Mouse (Mus musculus): ENCODE results near the gene Nfyb. TPM values are rescaled to one million over a fixed set of nuclear protein-coding genes. Genes with fewer than 3 reads are reported as not detected.

The Nfyb gene
- polyA plus RNA-seq, 1 experiment, result 40.3 TPM

DNA sequence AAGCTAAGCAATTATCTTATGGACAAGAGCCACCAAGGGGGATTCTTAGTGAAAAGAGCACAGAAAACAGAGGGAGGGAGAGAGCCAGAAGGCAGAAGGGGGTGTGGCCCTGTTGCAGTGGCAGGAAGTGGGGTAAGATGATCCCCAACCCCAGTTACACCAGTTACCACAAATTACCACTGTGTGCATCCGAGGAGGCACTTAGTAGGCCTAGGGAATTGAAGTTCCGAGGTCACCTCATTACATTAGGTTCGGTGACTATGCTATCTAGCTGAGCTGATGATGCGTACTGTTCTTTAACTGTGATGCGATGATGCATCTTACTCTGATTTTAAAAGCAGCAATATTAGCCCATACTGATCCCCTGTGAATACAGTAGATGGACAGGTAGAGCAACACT lies 4.2 kb downstream of the Nfyb start:
- TF ChIP-seq CTCF (IDR thresholded peaks at IDR 0.05; ENCODE audit: control insufficient read depth, insufficient read depth, low read length) (no peak), POLR2A (IDR thresholded peaks at IDR 0.05; ENCODE audit: borderline replicate concordance, control insufficient read depth, low read depth, low read length) (no peak)
- no peak overlapping the region for H3K4me3 ChIP-seq (replicated peaks; ENCODE audit: control insufficient read depth, low read depth, low read length)
- 54% methylated on average over 5 of the region's 5 CpGs for WGBS
- peaks cover 8% of the 10 kb centered on the region for H3K4me1 ChIP-seq (ENCODE audit: control insufficient read depth, insufficient read depth, low read length)
- H3K27ac ChIP-seq (ENCODE audit: control insufficient read depth, insufficient read depth, low read depth, low read length, poor library complexity), result no peak overlapping the region

DNA sequence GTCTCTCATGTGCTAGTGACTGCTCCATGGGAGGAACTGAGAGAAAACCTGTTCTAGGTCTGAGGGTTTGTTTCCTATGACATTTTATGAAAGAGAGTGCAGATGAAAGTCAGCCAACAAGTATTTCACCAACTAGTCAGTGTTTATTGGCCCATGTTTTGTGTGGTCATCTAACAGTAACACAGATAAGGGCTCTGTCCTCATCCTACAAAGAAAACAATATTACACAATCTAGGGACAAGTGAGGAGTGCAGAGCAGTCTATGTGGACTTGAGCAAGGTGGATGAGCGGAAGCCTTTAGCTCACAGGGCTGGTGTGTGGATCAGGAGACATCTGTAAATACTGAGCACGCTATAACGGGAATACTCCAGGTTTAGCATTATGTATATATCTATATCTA lies 5.1 kb downstream of the Nfyb start:
- Histone ChIP-seq H3K4me3 (replicated peaks; ENCODE audit: control insufficient read depth, low read depth, low read length) (no peak overlapping the region), H3K4me1 (ENCODE audit: control insufficient read depth, insufficient read depth, low read length) (peaks cover 5% of the 10 kb centered on the region), H3K27ac (ENCODE audit: control insufficient read depth, insufficient read depth, low read depth, low read length, poor library complexity) (no peak overlapping the region)
- TF ChIP-seq POLR2A (IDR thresholded peaks at IDR 0.05; ENCODE audit: borderline replicate concordance, control insufficient read depth, low read depth, low read length), result no peak
- TF ChIP-seq CTCF (IDR thresholded peaks at IDR 0.05; ENCODE audit: control insufficient read depth, insufficient read depth, low read length), result no peak
- 77% methylated on average over 3 of the region's 3 CpGs for WGBS

DNA sequence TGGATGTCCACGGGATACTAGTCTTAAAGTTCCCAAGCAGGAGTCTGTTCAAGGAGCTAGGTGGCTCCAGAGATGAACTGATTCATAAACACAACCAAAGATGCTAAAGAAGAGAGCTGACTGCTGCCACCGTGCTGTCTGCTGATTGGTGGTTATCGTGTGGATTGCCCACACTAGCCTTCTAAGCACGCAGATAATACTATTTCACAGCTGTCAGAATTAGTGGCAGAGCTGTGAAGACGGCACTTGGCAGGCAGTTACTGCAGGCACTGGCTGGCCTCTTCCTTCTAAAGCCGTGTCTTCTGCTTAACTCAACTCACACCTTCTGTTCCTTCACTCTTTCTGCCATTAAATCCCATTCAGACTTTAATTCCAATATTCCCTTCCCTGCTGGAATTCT lies 5.6 kb downstream of the Nfyb start:
- Histone ChIP-seq H3K4me3 (replicated peaks; ENCODE audit: control insufficient read depth, low read depth, low read length) (no peak overlapping the region), H3K27ac (ENCODE audit: control insufficient read depth, insufficient read depth, low read depth, low read length, poor library complexity) (no peak overlapping the region), H3K4me1 (ENCODE audit: control insufficient read depth, insufficient read depth, low read length) (peaks cover 5% of the 10 kb centered on the region)
- WGBS, result 66% methylated on average over 6 of the region's 6 CpGs
- TF ChIP-seq CTCF (IDR thresholded peaks at IDR 0.05; ENCODE audit: control insufficient read depth, insufficient read depth, low read length), result no peak
- TF ChIP-seq POLR2A (IDR thresholded peaks at IDR 0.05; ENCODE audit: borderline replicate concordance, control insufficient read depth, low read depth, low read length), result no peak

DNA sequence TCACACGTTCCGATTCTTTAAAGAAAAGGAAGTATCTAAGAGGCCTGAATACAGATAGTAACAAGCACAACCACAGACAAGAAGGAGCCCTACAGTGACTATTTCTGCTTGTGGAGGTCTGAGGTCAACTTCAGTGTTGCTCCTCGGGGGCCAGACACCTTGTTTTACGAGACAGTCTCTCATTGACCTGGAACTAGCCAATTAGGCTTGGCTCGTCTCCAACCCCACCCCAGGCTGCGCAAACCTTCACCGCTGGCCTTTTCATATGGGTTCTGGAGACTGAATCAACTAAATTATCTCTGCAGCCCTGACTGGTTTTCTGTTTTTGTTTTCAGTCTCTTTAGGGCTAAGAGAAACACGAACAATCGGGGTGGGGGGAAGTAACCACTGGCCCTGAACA lies 6.6 kb downstream of the Nfyb start:
- no peak for TF ChIP-seq POLR2A (IDR thresholded peaks at IDR 0.05; ENCODE audit: borderline replicate concordance, control insufficient read depth, low read depth, low read length)
- no peak for TF ChIP-seq CTCF (IDR thresholded peaks at IDR 0.05; ENCODE audit: control insufficient read depth, insufficient read depth, low read length)
- H3K27ac ChIP-seq (ENCODE audit: control insufficient read depth, insufficient read depth, low read depth, low read length, poor library complexity), result no peak overlapping the region
- H3K4me3 ChIP-seq (replicated peaks; ENCODE audit: control insufficient read depth, low read depth, low read length), result no peak overlapping the region
- WGBS, result 66% methylated on average over 9 of the region's 9 CpGs
- peaks cover 5% of the 10 kb centered on the region for H3K4me1 ChIP-seq (ENCODE audit: control insufficient read depth, insufficient read depth, low read length)

DNA sequence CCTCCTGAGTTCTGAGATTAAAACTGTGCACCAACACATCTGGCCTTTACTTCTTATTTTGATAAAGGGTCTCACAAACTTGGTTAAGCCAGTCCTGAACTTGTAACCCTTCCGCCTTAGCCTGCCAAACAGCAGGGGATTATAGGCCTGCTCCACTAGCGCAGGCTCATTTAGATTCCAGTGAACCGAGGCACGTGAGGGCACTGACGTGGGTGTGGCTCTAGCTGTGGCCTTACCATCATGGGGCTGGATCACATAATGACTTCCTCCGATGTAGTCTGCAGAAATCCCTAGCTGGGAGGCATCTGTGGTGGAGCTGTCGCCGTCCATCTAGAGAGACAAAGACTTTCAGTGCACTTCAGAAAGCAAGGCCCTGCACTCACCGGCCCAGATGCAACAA lies 7.5 kb downstream of the Nfyb start:
- no peak overlapping the region for H3K27ac ChIP-seq (ENCODE audit: control insufficient read depth, insufficient read depth, low read depth, low read length, poor library complexity)
- TF ChIP-seq POLR2A (IDR thresholded peaks at IDR 0.05; ENCODE audit: borderline replicate concordance, control insufficient read depth, low read depth, low read length) (no peak), CTCF (IDR thresholded peaks at IDR 0.05; ENCODE audit: control insufficient read depth, insufficient read depth, low read length) (no peak)
- 93% methylated on average over 9 of the region's 9 CpGs for WGBS
- peaks cover 5% of the 10 kb centered on the region for H3K4me1 ChIP-seq (ENCODE audit: control insufficient read depth, insufficient read depth, low read length)
- H3K4me3 ChIP-seq (replicated peaks; ENCODE audit: control insufficient read depth, low read depth, low read length), result no peak overlapping the region

DNA sequence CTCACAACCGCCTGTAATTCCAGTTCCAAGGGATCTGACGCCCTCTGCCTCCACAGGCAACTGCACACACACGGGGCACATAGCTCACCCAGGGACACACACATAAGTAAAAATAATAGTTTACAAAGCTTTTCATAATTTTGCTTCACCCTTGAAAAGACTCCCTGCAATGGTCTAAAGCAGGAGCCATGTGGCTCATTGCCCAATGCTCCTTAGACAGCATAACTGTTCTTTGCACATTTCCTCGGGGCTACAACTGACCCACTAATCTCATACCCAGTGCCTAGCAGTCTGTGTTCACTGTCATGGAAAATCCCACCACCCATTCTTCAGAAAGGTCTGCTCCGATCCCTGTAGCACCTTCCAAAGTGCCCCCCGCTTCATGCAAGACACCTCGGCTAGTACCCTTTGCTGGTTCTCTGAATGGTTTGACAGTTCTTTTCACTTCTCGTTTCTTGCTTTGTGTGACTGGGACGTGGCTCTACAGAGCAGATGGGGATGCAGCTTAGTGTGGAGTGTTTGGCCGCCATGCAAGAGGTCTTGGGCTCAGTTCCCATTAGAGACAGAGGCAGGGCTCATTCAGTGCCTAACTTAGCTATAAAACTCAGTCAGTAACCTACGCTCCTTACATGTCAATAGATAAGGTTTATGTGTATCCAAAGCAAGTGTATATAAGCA lies 8.6 kb downstream of the Nfyb start:
- Histone ChIP-seq H3K4me1 (ENCODE audit: control insufficient read depth, insufficient read depth, low read length) (peaks cover 4% of the 10 kb centered on the region), H3K4me3 (replicated peaks; ENCODE audit: control insufficient read depth, low read depth, low read length) (no peak overlapping the region), H3K27ac (ENCODE audit: control insufficient read depth, insufficient read depth, low read depth, low read length, poor library complexity) (no peak overlapping the region)
- TF ChIP-seq CTCF (IDR thresholded peaks at IDR 0.05; ENCODE audit: control insufficient read depth, insufficient read depth, low read length), result no peak
- no peak for TF ChIP-seq POLR2A (IDR thresholded peaks at IDR 0.05; ENCODE audit: borderline replicate concordance, control insufficient read depth, low read depth, low read length)
- 88% methylated on average over 11 of the region's 11 CpGs for WGBS

DNA sequence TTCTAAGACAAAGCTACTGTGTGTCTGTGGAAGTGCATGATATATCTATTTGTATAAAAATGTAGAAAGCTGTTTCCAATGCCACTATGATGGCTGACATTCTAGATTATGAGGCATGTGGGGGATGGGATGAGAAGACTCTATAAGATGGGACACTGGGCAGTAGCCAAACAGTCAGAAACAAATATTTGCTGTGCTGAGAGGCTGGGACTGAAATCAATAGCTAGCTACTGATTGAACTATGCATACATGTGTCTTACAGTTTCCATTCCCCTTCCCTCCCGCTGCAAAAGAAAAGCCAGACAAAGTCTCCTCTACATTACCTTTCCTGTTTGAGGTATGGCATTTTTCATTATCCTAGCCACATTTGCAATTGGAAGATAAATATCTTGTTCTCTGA lies 9.3 kb downstream of the Nfyb start:
- H3K4me1 ChIP-seq (ENCODE audit: control insufficient read depth, insufficient read depth, low read length), result peaks cover under 1% of the 10 kb centered on the region; the same call in 1 of the 2 replicates
- H3K4me3 ChIP-seq (replicated peaks; ENCODE audit: control insufficient read depth, low read depth, low read length), result no peak overlapping the region
- 98% methylated on average over 1 of the region's 1 CpGs for WGBS
- H3K27ac ChIP-seq (ENCODE audit: control insufficient read depth, insufficient read depth, low read depth, low read length, poor library complexity), result no peak overlapping the region
- TF ChIP-seq POLR2A (IDR thresholded peaks at IDR 0.05; ENCODE audit: borderline replicate concordance, control insufficient read depth, low read depth, low read length), result no peak
- TF ChIP-seq CTCF (IDR thresholded peaks at IDR 0.05; ENCODE audit: control insufficient read depth, insufficient read depth, low read length), result no peak

DNA sequence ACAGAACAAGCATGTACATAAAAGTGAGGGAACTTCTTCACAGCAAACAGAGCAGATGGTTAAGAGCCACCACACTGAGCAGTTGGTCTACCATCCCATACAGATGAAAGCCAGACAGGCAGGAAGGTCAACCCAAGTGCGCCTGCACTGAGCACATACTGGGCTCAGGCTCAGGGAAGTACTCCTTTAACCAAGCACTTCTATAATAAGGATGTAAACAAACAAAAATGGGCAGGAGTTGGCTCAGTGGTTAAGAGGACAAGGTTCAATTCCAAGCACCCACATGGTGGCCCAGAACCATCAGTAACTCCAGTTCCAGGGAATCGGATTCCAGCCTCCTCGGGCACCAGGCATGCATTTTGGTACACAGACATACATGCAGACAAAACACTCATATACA lies 11.0 kb downstream of the Nfyb start:
- WGBS, result 90% methylated on average over 3 of the region's 3 CpGs
- H3K27ac ChIP-seq (ENCODE audit: control insufficient read depth, insufficient read depth, low read depth, low read length, poor library complexity), result no peak overlapping the region

DNA sequence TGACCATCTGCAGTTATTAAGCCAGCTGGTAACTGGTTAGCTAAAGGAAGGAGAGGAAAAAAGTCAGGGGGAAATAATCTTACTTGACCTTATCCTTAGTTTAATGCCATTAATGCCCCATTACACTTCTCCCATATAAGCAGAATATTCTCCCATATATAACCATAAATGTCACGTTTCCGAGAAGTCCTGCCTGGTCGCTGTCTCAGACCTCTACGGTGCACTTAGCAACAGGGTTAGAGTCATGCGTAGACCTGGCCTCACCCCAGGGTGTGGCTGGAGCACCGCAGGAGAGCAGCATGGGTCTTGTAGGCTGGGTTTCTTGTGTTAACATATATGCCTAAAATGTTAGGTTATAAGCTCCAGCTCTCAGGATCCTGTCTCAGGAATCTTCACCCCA lies 13.2 kb downstream of the Nfyb start:
- no peak overlapping the region for H3K4me3 ChIP-seq (replicated peaks; ENCODE audit: control insufficient read depth, low read depth, low read length)
- no peak overlapping the region for H3K27ac ChIP-seq (ENCODE audit: control insufficient read depth, insufficient read depth, low read depth, low read length, poor library complexity)
- no peaks in the 10 kb centered on the region for H3K4me1 ChIP-seq (ENCODE audit: control insufficient read depth, insufficient read depth, low read length)
- WGBS, result 95% methylated on average over 6 of the region's 6 CpGs
- no peak for TF ChIP-seq POLR2A (IDR thresholded peaks at IDR 0.05; ENCODE audit: borderline replicate concordance, control insufficient read depth, low read depth, low read length)
- TF ChIP-seq CTCF (IDR thresholded peaks at IDR 0.05; ENCODE audit: control insufficient read depth, insufficient read depth, low read length), result no peak

More for the DNA sequence above, 11.0 kb downstream of the Nfyb start:
- no peak overlapping the region for H3K4me3 ChIP-seq (replicated peaks; ENCODE audit: control insufficient read depth, low read depth, low read length)
- TF ChIP-seq POLR2A (IDR thresholded peaks at IDR 0.05; ENCODE audit: borderline replicate concordance, control insufficient read depth, low read depth, low read length) (no peak), CTCF (IDR thresholded peaks at IDR 0.05; ENCODE audit: control insufficient read depth, insufficient read depth, low read length) (no peak)
- H3K4me1 ChIP-seq (ENCODE audit: control insufficient read depth, insufficient read depth, low read length), result no peaks in the 10 kb centered on the region

All from bone marrow, adult 2 months (tissue).